Comparison of ENCODE assay signal across 22 mouse cellular contexts in the genomic region with DNA sequence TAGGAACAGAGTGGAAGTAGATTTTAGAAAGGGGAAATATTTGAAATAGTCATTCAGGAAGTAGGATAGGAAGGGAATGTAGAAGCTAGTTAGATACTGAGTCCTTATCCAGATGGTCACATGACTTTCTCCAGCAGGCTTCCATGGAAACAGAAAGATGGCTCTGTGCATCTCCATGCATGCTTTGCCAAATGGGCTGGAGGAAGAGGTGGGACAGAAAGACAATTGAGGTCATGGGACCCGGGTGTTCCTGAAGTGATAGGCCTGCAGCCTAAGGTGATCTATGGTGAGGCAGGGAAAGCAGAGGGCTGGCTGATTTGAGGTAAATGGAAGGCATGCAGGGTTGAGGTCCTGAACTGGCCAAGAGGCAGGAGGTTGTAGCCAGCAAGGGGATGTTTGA. TPM values are rescaled to one million over a fixed set of nuclear protein-coding genes. Genes with fewer than 3 reads are reported as not detected.
"Had no signal": no experiment of that assay in that cellular context is flagged by ENCODE, and none has a peak within 500 bp of the region (broad histone marks: within the 10 kb centered on the region; RNA-seq: fewer than 3 reads in every experiment).

No protein-coding gene starts in this region.

- H3K9me3 ChIP-seq: midbrain, embryonic 10.5 days; midbrain, embryonic 12.5 days; neural tube, embryonic 13.5 days; neural tube, embryonic 15.5 days had no signal

- DNase-seq: lung, embryonic 14.5 days; lung, postnatal 10 days; midbrain, embryonic 14.5 days; retina, postnatal 1 day; right cerebral cortex, adult 18-20 months; right cerebral cortex, postnatal 25 days; right cerebral cortex, postnatal 4 days; spleen, adult 18-20 months; thymus, adult 18-20 months; thymus, postnatal 14 days; thymus, postnatal 36 days had no signal

- H3K4me2 ChIP-seq: lung, embryonic 14.5 days; midbrain, embryonic 12.5 days; neural tube, embryonic 13.5 days; neural tube, embryonic 15.5 days had no signal

- H3K9ac ChIP-seq: lung, embryonic 14.5 days; midbrain, embryonic 12.5 days; neural tube, embryonic 13.5 days; neural tube, embryonic 15.5 days had no signal

- H3K27ac ChIP-seq: midbrain, embryonic 10.5 days; midbrain, embryonic 12.5 days; neural tube, embryonic 13.5 days; neural tube, embryonic 15.5 days had no signal

- H3K4me1 ChIP-seq: midbrain, embryonic 12.5 days had no signal

- H3K27me3 ChIP-seq: midbrain, embryonic 12.5 days; neural tube, embryonic 13.5 days; neural tube, embryonic 15.5 days had no signal

- H3K4me3 ChIP-seq: midbrain, embryonic 10.5 days; midbrain, embryonic 12.5 days; myocyte; neural tube, embryonic 13.5 days; neural tube, embryonic 15.5 days had no signal

- ATAC-seq: midbrain, embryonic 16.5 days had no signal

- H3K36me3 ChIP-seq: midbrain, embryonic 10.5 days; midbrain, embryonic 12.5 days; neural tube, embryonic 13.5 days; neural tube, embryonic 15.5 days had no signal

RNA-seq across cellular contexts. Expression of a gene that starts 6.1 kb away (rescaled TPM):
- total RNA-seq: megakaryocyte, adult 5-6 weeks; megakaryocyte-erythroid progenitor cell, adult 5-6 weeks had no signal
- polyA plus RNA-seq: lung, embryonic 14.5 days; midbrain, embryonic 12.5 days; midbrain, embryonic 14.5 days; myocyte; neural tube, embryonic 11.5 days; neural tube, embryonic 13.5 days; stomach, embryonic 14.5 days; stomach, embryonic 16.5 days had no signal

RNA-seq across cellular contexts. Expression of a gene that starts 46.8 kb away (rescaled TPM):
- total RNA-seq: megakaryocyte, adult 5-6 weeks; megakaryocyte-erythroid progenitor cell, adult 5-6 weeks had no signal
- polyA plus RNA-seq: midbrain, embryonic 10.5 days had no signal
